Mouse (Mus musculus) E14TG2a.4 (cell line): Measurements from ENCODE around the gene Xpo5.

ENCODE experiments used
- CTCF ChIP-seq: conservative IDR thresholded peaks from 2 replicates; pipeline ENCODE4 v1.5.1; 2014; ENCODE audit warnings: low read length
- POU5F1 ChIP-seq: IDR thresholded peaks from 2 replicates; pipeline ENCODE4 v1.6.1; 2014; ENCODE audit warnings: low read length, borderline replicate concordance

GRCm38 (mm10) chr17:46241471-46241870, 38.9 kb downstream of the Xpo5 start:
- TF ChIP-seq CTCF (no peak), POU5F1 (no peak)
